In the genomic region with DNA sequence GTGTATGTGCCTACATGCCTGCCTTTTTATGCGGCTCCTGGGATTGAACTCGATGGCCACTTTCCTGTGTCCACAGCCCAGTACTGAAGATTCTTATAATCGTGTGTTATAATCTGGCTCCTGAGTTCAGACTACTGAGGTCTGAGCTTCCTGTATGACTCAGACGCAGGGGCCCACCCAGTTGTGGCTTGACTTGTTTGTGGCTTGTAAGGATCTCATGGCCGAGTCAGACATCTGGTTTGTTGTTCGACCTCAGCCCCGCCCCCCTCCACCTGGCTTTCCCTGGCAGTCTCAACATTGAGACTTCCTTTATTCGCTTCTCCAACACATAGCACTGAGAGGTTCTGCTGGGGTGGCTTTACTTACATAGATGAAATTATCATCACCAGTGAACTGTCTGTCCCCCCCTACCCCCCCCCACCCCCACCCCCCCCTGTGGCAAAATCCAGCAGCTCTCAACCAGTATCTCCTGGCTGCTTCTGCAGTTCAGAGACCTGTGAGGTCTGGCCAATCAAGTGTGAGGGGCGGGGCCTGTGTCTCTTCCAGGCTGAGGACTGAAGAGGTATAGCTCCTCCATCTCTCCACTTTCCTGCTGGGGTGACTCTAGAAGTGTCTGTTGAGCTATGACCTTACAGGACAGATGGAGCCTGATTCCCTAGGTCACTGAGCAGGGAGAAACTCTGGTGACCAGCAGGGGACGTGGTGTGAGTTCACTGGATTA, we compare ENCODE assay signal across 11 mouse cellular contexts. TPM values are rescaled to one million over a fixed set of nuclear protein-coding genes. Genes with fewer than 3 reads are reported as not detected.
A peak's percentile ranks its signal among the peaks of the same experiment; 100 is the strongest.
DNase-seq lines count a peak whose midpoint lies in the region; ATAC-seq and TF ChIP-seq lines count a peak whose summit lies in the region.
"Had no signal": no experiment of that assay in that cellular context is flagged by ENCODE, and none has a peak within 500 bp of the region (broad histone marks: within the 10 kb centered on the region; RNA-seq: fewer than 3 reads in every experiment).

No protein-coding gene starts in this region.

- no peak for TF ChIP-seq POLR2A in lung, adult 2 months (IDR thresholded peaks at IDR 0.05; ENCODE audit: borderline replicate concordance, extremely low read depth, low read depth, low read length)

- no peak overlapping the region for H3K4me3 ChIP-seq in lung, postnatal 0 days (ENCODE audit: low read depth, low read length)
- H3K4me3 ChIP-seq in lung, adult 2 months (replicated peaks; ENCODE audit: extremely low read depth, low read depth, low read length) = no peak overlapping the region
- H3K4me3 ChIP-seq in embryonic facial prominence, embryonic 15.5 days (replicated peaks) = no peak overlapping the region
- no peak overlapping the region for H3K4me3 ChIP-seq in forebrain, embryonic 10.5 days
- H3K4me3 ChIP-seq: liver, embryonic 13.5 days; neural tube, embryonic 12.5 days had no signal

- H3K9me3 ChIP-seq in lung, postnatal 0 days (ENCODE audit: low read length) = no peaks in the 10 kb centered on the region
- no peaks in the 10 kb centered on the region for H3K9me3 ChIP-seq in embryonic facial prominence, embryonic 15.5 days (replicated peaks)
- H3K9me3 ChIP-seq in forebrain, embryonic 10.5 days = no peaks in the 10 kb centered on the region
- H3K9me3 ChIP-seq: liver, embryonic 13.5 days; neural tube, embryonic 12.5 days had no signal

- peak; percentile 54; the same call in 1 of the 2 replicates for ATAC-seq in lung, postnatal 0 days
- ATAC-seq in embryonic facial prominence, embryonic 15.5 days (ENCODE audit: insufficient number of reproducible peaks, low FRiP score, low TSS enrichment, low read depth) = peak; percentile 32; the same call in 1 of the 2 replicates

- H3K36me3 ChIP-seq in lung, postnatal 0 days (ENCODE audit: insufficient read depth, low read length) = no peaks in the 10 kb centered on the region
- no peaks in the 10 kb centered on the region for H3K36me3 ChIP-seq in embryonic facial prominence, embryonic 15.5 days
- H3K36me3 ChIP-seq in forebrain, embryonic 10.5 days (replicated peaks) = no peaks in the 10 kb centered on the region
- H3K36me3 ChIP-seq: liver, embryonic 13.5 days; neural tube, embryonic 12.5 days had no signal

- no peak overlapping the region for H3K27ac ChIP-seq in lung, postnatal 0 days (ENCODE audit: low read length)
- no peak overlapping the region for H3K27ac ChIP-seq in embryonic facial prominence, embryonic 15.5 days (replicated peaks)
- H3K27ac ChIP-seq in forebrain, embryonic 10.5 days = no peak overlapping the region
- H3K27ac ChIP-seq: liver, embryonic 13.5 days; neural tube, embryonic 12.5 days had no signal

- H3K27me3 ChIP-seq in lung, postnatal 0 days (replicated peaks; ENCODE audit: insufficient read depth, low read length) = no peaks in the 10 kb centered on the region
- no peaks in the 10 kb centered on the region for H3K27me3 ChIP-seq in embryonic facial prominence, embryonic 15.5 days
- no peaks in the 10 kb centered on the region for H3K27me3 ChIP-seq in forebrain, embryonic 10.5 days (ENCODE audit: poor library complexity, severe bottlenecking)
- H3K27me3 ChIP-seq: liver, embryonic 13.5 days; neural tube, embryonic 12.5 days had no signal

- 61% methylated on average over 10 of the region's 10 CpGs for WGBS in lung, postnatal 0 days
- 51% methylated on average over 10 of the region's 10 CpGs for WGBS in lung, adult 2 months
- WGBS in embryonic facial prominence, embryonic 15.5 days = 48% methylated on average over 10 of the region's 10 CpGs
- 78% methylated on average over 10 of the region's 10 CpGs for WGBS in forebrain, embryonic 10.5 days

- H3K9ac ChIP-seq in lung, postnatal 0 days (replicated peaks; ENCODE audit: low read depth) = no peak overlapping the region
- no peak overlapping the region for H3K9ac ChIP-seq in embryonic facial prominence, embryonic 15.5 days
- H3K9ac ChIP-seq: liver, embryonic 13.5 days; neural tube, embryonic 12.5 days had no signal

- H3K4me1 ChIP-seq in lung, postnatal 0 days (ENCODE audit: insufficient read depth, low read depth, low read length) = no peaks in the 10 kb centered on the region
- peaks cover 3% of the 10 kb centered on the region; the same call in 1 of the 2 replicates for H3K4me1 ChIP-seq in lung, adult 2 months (ENCODE audit: control insufficient read depth, insufficient read depth, low read length)
- no peaks in the 10 kb centered on the region for H3K4me1 ChIP-seq in embryonic facial prominence, embryonic 15.5 days
- peaks cover 20% of the 10 kb centered on the region for H3K4me1 ChIP-seq in forebrain, embryonic 10.5 days
- H3K4me1 ChIP-seq: liver, embryonic 13.5 days had no signal

- no peak for TF ChIP-seq EP300 in lung, postnatal 0 days (IDR thresholded peaks at IDR 0.05)

- no peak for TF ChIP-seq CTCF in lung, postnatal 0 days (IDR thresholded peaks at IDR 0.05)
- no peak for TF ChIP-seq CTCF in lung, adult 2 months (IDR thresholded peaks at IDR 0.05; ENCODE audit: insufficient read depth, low read length)

- DNase-seq in lung, postnatal 0 days (ENCODE audit: low spot score) = no peak
- DNase-seq in lung, adult 2 months = no peak
- DNase-seq in lung, postnatal 10 days = peak; percentile 20
- peak; percentile 78 for DNase-seq in thymus, postnatal 14 days
- no peak for DNase-seq in forebrain, embryonic 10.5 days (ENCODE audit: extremely low spot score, low spot score)
- no peak for DNase-seq in right cerebral cortex, postnatal 4 days
- DNase-seq in cerebellum, postnatal 25 days = no peak
- DNase-seq: kidney, adult 9 months; liver, embryonic 13.5 days had no signal

- H3K4me2 ChIP-seq in lung, postnatal 0 days (replicated peaks; ENCODE audit: low read depth, low read length) = no peak overlapping the region
- H3K4me2 ChIP-seq in embryonic facial prominence, embryonic 15.5 days (replicated peaks) = no peak overlapping the region
- H3K4me2 ChIP-seq: liver, embryonic 13.5 days; neural tube, embryonic 12.5 days had no signal

RNA-seq across cellular contexts. Expression of gene Myrip, which starts 38.8 kb away (rescaled TPM):
- polyA plus RNA-seq in lung, postnatal 0 days (2015; fragmentation: Nextera tagmentation; extraction: Ambion mirVana) = 0.58 and 0.65 TPM in 2 replicates
- polyA plus RNA-seq in lung, adult 2 months (2012; rRNA removed) = 5.9 and 9.0 TPM in 2 replicates
- 0.63 and 0.84 TPM in 2 replicates for polyA plus RNA-seq in embryonic facial prominence, embryonic 15.5 days (2015; fragmentation: Nextera tagmentation; extraction: Ambion mirVana)
- polyA plus RNA-seq in forebrain, embryonic 10.5 days (2016; fragmentation: Nextera tagmentation; extraction: Ambion mirVana) = 0.09 and 0.29 TPM in 2 replicates

Comparison
In these comparisons a context has a peak if more than half of its experiments do, and no peak if none do; other contexts are left out.
1. DNase-seq: peak in lung, postnatal 10 days (single experiment) and thymus, postnatal 14 days (single experiment); none in lung, postnatal 0 days (single experiment), lung, adult 2 months (single experiment), forebrain, embryonic 10.5 days (single experiment), right cerebral cortex, postnatal 4 days (single experiment) and cerebellum, postnatal 25 days (0 of 2).